Mouse (Mus musculus) MEL-GATA-1-ER (cell line): ENCODE measurements around the gene Adam12.

ENCODE experiments used
- DNase-seq: peaks from one replicate; pipeline ENCODE4 v3.0.0-alpha.2; 2012; ENCODE audit warnings: low read depth; ENCODE audit errors: extremely low read depth

Gene Adam12

GRCm38 (mm10) chr7:133876646-133877342 is 355.2 kb downstream of the Adam12 start:
- DNase-seq = no peak

GRCm38 (mm10) chr7:133876139-133876538 is 355.8 kb downstream of the Adam12 start:
- no peak for DNase-seq

- DNase-seq = no peak
Observed at GRCm38 (mm10) chr7:133872701-133873100, 359.2 kb downstream of the Adam12 start.

GRCm38 (mm10) chr7:133870265-133870664 is 361.7 kb downstream of the Adam12 start:
- DNase-seq = no peak

- DNase-seq = no peak
Observed at GRCm38 (mm10) chr7:133863684-133864083, 368.3 kb downstream of the Adam12 start.

GRCm38 (mm10) chr7:133863151-133863550 is 368.8 kb downstream of the Adam12 start:
- DNase-seq = no peak

- DNase-seq = no peak
Observed at GRCm38 (mm10) chr7:133862723-133863122, 369.2 kb downstream of the Adam12 start.

GRCm38 (mm10) chr7:133862233-133862632 is 369.7 kb downstream of the Adam12 start:
- DNase-seq = no peak

GRCm38 (mm10) chr7:133859548-133859947 is 372.4 kb downstream of the Adam12 start:
- DNase-seq = no peak

- DNase-seq = no peak
Observed at GRCm38 (mm10) chr7:133858506-133858905, 373.4 kb downstream of the Adam12 start.

- peak; percentile 9 for DNase-seq
Observed at GRCm38 (mm10) chr7:133856278-133856677, 375.7 kb downstream of the Adam12 start.

GRCm38 (mm10) chr7:133850735-133851134 is 381.2 kb downstream of the Adam12 start:
- DNase-seq = no peak

- no peak for DNase-seq
Observed at GRCm38 (mm10) chr7:133848180-133848579, 383.8 kb downstream of the Adam12 start.

- DNase-seq = no peak
Observed at GRCm38 (mm10) chr7:133847175-133847574, 384.8 kb downstream of the Adam12 start.

GRCm38 (mm10) chr7:133842079-133842478 is 389.9 kb downstream of the Adam12 start:
- no peak for DNase-seq

- no peak for DNase-seq
Observed at GRCm38 (mm10) chr7:133839546-133839945, 392.4 kb downstream of the Adam12 start.
